Mouse (Mus musculus) CD8-positive naive resting alpha-beta T cell, adult 2 months (primary cell): ENCODE results near the gene Tubgcp3.
A peak's percentile ranks its signal among the peaks of the same experiment; 100 is the strongest.
"Not testable (repeated sequence)": the region's sequence is repeated elsewhere in the genome, so short reads cannot be mapped to it uniquely, and the experiment has no call there.

ENCODE experiments used
- DNase-seq, 2 experiments: peaks; one replicate each; pipeline ENCODE4 v3.0.0; 2022; ENCODE audit warnings: low read depth in 2 of 2, low spot score in 2 of 2

Gene Tubgcp3

GRCm38 (mm10) chr8:12644341-12644740, 27.7 kb downstream of the Tubgcp3 start:
- DNase-seq: no peak

GRCm38 (mm10) chr8:12641527-12641926, 30.5 kb downstream of the Tubgcp3 start:
- DNase-seq: no peak

DNA sequence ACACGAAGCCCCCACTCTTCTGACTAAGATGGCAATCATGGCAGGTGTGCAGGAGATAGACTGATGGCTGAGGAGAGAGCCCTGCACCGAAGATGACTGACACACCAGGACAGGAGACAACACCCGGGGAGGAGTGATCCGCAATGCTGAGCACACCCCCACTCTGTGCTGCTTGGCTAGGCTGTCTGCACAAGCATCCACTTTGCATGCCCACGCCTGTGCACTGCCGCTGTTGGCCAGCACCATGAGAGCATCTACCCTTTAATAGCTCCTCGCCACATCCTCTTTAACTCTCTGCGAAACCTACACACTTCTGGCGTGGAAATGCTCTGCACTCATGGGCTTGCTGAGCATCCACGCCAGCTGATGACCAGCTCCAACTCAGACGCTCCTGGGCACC, 33.6 kb downstream of the Tubgcp3 start:
- DNase-seq: no peak

- no peak for DNase-seq
These were observed 36.7 kb downstream of the Tubgcp3 start for GRCm38 (mm10) chr8:12635366-12635765.

DNA sequence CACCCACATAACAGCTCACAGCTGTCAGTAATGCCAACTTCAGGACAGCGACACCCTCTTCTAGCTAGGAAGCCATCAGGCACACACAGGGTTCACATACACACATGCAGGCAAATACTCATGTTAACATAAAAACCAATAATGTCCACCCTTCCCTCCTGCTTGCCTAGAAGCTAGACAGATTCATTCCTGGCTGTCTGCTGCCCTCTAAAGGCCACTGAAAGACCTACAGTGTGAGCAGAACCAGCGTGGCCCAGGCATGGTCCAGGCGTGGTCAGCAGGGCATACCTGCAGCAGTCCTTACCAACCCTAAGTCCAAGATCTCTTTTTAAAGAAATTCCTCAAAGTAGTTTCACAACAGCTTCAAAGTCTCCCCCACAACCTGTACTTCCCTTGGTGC, 43.0 kb downstream of the Tubgcp3 start:
- DNase-seq: no peak

- no peak for DNase-seq
These were observed 46.2 kb downstream of the Tubgcp3 start for GRCm38 (mm10) chr8:12625890-12626289.

DNA sequence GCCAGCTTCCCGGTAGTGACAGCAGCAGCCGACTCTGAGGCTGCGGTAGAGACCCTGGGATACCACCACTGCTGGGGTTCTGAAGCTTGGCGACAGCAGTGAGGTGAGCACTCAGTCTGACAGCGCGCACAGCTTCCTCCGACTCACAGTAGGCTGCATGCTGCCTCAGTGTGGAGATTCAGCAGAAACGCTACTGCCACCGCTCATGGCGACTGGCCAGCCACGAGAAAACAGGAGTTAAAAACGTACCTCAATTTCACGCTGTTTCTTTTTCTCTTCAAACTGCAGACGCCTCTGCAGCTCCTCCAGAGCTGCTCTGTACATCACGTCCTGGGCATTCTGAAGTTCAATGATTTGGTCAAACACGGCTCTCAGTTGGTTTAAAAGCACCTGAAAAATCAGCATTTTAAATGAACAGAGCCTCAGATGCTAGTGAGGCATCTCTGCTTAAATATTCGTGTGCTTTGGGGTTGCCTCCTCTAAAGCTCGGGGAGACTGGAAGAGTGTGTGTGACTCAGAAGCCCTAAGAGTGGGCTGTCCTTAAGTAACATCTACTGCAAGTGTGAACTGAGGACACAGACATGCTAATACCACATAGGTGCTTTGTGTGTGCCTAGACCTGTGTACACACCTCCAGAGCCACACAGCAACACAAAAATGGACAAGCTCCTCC, 50.4 kb downstream of the Tubgcp3 start:
- no peak for DNase-seq

- DNase-seq: not testable (repeated sequence)
These were observed 54.7 kb downstream of the Tubgcp3 start for GRCm38 (mm10) chr8:12617369-12617768.

DNA sequence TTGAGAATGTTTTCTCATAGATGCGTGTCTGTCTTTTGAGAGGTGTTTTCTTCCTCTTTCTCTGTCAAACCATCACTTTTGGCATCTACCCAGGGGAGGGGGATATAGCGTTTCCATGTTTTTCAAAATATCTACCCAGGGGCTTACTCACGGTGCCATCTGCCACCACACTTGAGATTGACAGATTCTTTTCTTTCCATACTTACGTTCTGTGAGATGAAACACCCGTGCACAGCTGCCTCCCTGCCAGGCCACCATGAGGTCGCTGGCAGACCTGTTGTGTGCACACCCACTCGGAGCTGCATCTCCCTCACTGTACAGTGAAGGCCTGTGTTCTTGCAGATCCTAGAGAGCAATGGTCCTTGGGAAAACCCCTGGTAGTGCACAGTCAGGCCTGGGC, 58.8 kb downstream of the Tubgcp3 start:
- DNase-seq: no peak

DNA sequence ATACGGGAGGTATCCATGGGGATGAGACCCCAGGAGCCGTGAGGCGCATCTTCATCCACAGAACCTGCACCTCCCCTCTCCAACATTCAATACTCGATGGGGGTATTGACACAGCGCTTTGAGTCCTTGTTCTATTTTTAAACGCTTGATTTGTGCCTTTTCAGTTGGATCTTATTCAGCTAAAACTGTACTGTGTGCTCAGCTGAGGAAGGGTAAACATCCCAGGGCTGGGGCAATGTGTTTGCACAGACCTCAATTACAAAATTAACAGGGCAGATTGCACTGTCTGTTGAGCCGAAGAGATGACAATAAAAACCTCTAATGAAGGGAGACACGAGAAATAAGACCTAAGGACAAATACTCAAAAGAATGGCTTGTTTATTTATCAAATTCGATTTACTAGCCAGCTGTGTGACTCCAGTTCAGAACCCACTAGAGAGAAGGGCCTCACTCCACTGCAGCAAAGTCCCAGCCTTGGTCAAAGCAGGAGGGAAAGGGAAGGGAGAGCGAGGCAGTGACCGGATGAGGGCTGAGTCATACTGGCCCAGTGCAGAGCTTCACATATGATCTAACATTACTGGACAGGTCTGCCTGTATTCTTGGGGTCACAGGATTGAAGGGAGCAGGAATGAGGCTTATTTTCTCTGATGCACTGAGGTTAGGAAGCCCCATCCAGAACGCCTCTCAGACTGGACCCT, 62.1 kb downstream of the Tubgcp3 start:
- no peak for DNase-seq

DNA sequence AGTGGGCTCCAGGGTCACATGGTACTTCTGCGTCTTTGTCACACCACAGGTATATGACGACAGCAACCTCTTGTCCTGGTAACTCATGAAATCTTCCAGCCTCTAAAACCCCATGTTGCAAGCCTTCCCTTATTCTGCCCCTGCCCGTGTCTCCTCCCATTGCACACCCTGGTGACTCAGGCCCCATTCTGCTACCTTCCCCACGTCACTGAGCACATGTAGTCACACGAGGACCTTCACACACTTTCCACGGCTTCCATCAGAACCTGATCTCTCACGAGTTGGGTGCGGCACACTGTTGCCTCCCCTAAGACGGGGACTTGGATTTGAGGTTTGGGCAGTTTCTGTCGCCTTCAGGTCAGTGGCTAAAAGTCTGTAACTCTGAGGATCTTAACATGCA, 63.2 kb downstream of the Tubgcp3 start:
- no peak for DNase-seq

GRCm38 (mm10) chr8:12607223-12607622, 64.8 kb downstream of the Tubgcp3 start:
- peak; percentile 32 to 68 for DNase-seq

DNA sequence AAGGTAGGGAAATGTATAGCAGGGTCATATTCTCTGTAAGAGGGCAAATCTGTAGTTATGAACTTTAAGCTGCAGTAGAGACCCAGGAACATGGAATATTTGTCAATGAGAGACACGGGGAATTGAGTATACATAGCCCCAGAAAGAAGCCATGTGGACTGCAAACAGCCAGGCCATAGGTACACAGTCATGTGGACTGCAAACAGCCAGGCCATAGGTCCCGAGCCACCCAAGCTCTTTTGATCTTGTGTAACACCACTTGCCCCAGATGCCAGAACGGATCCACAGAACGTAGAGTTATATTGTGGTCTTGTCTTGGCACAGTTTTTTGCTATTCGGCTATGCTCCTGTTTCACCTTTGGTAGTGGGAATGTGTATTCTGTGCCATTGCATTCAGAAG, 88.3 kb downstream of the Tubgcp3 start:
- DNase-seq: no peak

GRCm38 (mm10) chr8:12579339-12579999, 92.6 kb downstream of the Tubgcp3 start:
- DNase-seq: not testable (repeated sequence)

DNA sequence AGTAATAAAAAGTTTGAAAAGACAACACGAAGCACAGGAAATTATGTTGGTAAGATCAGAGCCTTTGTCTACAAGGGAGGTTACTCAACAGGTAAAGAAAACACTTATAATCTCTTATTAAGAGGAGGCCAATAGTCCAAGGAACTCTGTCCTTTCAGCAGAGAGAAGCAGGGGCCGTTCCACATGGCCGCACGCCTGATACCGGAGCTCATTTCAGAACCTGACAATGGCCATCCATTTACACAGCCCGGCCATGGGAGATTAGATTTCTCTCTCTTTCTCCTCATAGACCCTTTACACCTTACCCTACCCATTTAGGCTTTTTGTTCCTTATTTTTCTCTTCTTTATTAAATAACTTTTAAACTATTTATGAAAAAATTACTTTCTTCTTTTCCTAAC, 95.3 kb downstream of the Tubgcp3 start:
- no peak for DNase-seq

- DNase-seq: no peak
These were observed 96.0 kb downstream of the Tubgcp3 start for GRCm38 (mm10) chr8:12576003-12576402.

DNA sequence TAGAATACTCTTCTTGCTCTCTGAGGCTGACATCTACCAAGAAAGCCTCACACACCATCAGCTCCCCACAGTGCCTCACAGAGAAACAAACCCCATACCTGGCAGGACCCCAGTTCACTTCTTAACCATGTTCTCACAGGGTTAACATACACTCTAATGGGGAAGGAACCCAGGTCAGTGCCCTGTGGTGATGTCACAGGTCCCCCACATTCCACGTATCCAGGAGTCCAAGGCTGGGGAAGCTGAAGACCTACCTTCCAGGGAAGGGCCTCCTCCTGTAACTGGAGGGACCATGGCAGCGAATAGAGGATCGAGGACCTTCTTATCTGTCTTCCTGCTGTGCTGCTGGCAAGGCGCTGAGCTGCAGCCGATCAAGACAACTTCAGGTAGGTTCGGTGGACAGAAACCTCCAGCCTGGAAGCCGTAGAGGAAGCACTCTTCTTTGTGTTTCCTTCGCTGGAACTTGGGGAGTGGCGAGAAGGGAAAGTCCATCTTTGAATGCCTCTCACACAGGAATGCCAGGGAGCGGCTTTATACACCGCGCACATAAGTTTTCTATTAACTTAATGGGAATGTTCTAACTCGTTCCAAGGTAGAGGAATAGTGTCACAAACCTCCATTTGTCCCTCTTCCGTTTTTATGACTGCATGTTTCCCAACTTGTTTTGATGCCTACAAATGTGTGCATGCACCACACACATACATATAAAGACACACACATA, 99.1 kb downstream of the Tubgcp3 start, which contains the start of gene Spaca7:
Spaca7 (plus strand) TSS at position 216 of the 721 bp plus-strand sequence.
- DNase-seq: no peak

GRCm38 (mm10) chr8:12566509-12566908, 105.5 kb downstream of the Tubgcp3 start:
- DNase-seq: no peak

DNA sequence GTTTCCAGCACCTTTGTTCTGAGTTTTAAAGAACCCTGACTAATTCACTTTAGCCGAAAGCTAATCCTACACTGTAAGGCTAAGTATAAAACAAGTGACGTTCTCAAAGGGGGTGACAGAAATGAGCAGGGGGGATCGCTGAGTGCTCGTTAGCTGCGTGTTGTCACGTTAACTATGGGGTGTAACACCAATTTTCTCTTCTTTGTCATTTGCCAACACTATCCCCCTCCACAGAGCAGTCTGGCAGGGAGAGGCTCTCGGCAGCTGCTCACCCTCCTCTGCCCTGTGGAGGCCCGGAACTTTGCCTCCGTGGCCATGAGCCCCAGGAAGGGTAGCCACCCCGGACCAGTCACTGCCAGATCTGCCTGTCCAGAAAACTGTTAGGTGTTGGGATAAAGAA, 106.6 kb downstream of the Tubgcp3 start:
- no peak for DNase-seq

DNA sequence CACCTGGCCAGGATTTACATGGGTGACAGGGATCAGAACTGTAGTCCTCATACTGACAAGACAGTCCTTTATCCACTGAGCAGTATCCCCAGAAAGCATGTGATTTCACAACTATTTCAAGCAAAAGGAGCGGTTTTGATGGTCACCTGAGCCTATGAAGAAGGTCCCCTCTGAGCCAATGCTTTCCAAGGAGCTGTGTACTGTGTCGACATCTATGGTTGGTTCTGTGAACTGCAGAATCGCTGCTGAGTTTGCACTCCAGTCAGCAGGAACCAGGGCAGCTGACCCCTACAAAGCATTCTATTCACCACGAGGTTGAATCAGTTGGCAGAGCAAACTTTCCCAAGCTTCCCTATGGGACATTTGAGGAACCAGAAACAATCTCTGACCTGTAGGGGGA, 107.7 kb downstream of the Tubgcp3 start:
- DNase-seq: no peak
